Mouse (Mus musculus) adrenal gland (tissue): ENCODE data around the gene Gldc.

ENCODE experiments used
- intact Hi-C: fragments of 180-260 bp; cut with DNase I; formaldehyde crosslinking; loops from one replicate; pipeline ENCODE4 v1.15.1; 2025

Gldc gene

DNA sequence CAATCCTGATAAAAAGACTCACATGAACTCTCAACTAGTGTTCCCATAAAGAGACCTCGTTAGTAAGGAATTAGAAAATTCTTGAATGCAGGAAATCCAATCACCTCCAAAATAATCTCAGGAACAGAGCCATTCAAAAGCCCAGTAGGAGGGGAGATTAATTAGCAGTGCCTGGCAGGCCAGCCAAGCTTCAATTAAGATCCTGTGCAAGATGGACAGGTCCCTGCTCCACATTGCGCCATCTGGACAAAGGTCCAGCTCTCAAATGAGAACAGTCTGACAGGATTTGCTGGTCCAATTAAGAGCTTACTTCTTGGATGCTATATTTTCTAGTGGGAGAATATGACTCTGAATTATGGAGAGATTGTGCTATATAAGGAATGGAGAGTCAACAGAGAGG, 15.2 kb downstream of the Gldc start:
- intact Hi-C loops: no loop called here

DNA sequence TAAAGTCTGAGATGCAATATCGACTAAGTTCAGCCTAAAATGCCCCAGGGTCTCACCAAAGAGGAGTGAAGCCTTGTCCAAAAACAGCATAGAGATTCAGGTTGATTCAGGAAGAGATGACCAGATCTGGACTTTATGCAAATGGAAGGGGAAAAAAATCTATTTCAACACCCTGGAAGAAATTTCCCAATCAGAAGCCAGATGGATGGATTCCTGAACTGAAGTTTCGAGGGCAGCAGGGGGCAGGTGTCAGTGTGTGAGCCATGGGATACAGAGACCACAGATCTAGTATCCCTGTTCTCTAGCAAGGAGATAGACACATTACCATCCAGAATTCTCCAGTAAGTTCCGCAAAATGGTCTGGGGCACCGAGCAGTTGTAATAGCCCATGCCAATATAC, 17.0 kb downstream of the Gldc start:
- intact Hi-C loops: no loop called here

DNA sequence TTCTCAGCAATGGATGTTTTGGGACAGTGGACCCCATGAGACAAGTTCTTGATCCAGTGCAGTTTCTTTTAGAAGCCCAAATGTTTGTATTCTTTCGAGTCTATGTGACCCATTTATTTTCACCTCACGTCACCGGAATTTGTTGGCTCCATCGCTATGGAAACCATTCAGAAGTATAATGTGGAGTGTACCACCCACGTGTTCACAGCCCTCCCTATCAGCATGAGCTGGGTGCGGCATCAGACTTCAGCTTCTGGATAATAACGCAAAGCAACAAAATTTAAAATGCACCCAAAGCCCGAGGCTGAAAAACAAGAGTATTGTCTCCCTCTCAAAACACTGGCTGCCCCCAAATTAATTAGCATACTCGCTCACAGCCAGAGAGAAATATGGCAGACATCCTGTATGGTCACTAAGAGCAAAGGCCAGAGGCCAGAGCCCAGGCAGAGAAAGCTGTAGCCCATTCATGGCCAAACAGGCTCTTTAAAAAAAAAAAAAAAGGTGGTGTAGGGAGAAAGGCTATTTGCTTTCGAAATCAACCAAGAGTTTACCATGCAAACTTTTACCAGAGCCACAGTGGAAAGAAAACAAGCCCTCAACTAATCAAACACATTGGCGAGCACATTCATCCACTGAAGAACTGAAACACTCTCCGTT, 18.1 kb downstream of the Gldc start:
- intact Hi-C loops: no loop called here

GRCm38 (mm10) chr19:30153729-30154128, 21.5 kb downstream of the Gldc start:
- intact Hi-C loops: no loop called here

- intact Hi-C loops: no loop called here
Observed at GRCm38 (mm10) chr19:30151290-30151689, 23.9 kb downstream of the Gldc start.

DNA sequence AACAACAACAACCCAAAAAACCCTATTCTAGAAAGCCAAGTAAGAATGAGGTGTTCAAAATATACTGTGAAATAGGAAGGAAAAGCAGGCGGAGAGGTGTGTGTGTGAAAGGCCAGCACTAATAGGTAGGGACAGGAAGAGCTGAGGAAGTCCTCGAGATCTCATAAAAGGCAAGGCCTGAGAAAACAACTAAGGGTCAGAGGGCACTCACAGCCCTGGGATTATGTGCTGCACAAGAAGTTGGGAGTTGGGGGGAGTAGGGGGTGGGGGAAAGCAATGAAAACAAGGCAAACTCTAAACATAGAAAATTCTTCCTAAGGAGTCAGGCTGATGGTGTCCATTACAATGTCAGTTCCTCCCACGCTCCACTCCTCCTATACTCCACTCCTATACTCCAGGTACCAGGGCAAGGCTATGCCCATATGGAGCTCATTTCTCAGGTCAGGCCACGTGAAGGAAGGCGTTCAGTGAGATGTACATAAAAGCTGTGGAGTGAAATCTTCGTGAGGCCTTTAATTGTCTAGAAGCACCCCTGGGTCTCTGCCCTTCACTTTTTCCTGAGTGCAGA, 25.9 kb downstream of the Gldc start:
- intact Hi-C loops: no loop called here

GRCm38 (mm10) chr19:30147306-30147705, 27.9 kb downstream of the Gldc start:
- intact Hi-C loops: no loop called here

GRCm38 (mm10) chr19:30146761-30147160, 28.5 kb downstream of the Gldc start:
- intact Hi-C loops: no loop called here

GRCm38 (mm10) chr19:30145106-30145505, 30.1 kb downstream of the Gldc start:
- intact Hi-C loops: no loop called here

- intact Hi-C loops: no loop called here
Observed at GRCm38 (mm10) chr19:30136308-30136707, 38.9 kb downstream of the Gldc start.

- intact Hi-C loops: loop anchor here (5.0 to 10.0 kb wide), 2 partner anchors 153 to 301 kb away; no protein-coding TSS in a partner anchor
Observed at GRCm38 (mm10) chr19:30128177-30128576, 47.1 kb downstream of the Gldc start.

GRCm38 (mm10) chr19:30125670-30126059, 49.6 kb downstream of the Gldc start:
- intact Hi-C loops: loop anchor here (5.0 to 10.0 kb wide), 2 partner anchors 151 to 298 kb away; no protein-coding TSS in a partner anchor

GRCm38 (mm10) chr19:30124999-30125669, 50.1 kb downstream of the Gldc start:
- intact Hi-C loops: loop anchor here (5.0 to 10.0 kb wide), 2 partner anchors 150 to 298 kb away; no protein-coding TSS in a partner anchor

GRCm38 (mm10) chr19:30118344-30119312, 56.6 kb downstream of the Gldc start:
- intact Hi-C loops: no loop called here

DNA sequence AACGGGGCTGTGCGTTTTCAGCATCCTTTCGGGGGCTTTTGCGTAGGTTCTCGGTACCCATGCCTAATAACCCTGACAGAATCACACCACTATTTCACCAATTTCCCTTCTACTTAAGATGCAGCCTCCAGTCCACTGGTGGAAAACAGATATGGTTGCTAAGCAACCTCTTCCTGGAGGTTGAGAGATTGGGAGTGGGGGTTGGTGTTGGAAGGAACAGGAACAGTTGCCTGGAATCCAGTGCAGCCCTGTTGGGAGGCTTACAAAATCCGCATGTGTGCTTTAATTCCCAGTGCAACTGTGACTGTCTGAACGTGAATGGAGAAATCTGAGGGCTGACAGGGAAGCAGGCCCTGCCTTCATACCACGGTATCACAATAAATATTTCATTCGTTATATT, 57.5 kb downstream of the Gldc start:
- intact Hi-C loops: no loop called here

- intact Hi-C loops: no loop called here
Observed at GRCm38 (mm10) chr19:30117241-30117640, 58.0 kb downstream of the Gldc start.

- intact Hi-C loops: no loop called here
Observed at GRCm38 (mm10) chr19:30115606-30116005, 59.6 kb downstream of the Gldc start.

DNA sequence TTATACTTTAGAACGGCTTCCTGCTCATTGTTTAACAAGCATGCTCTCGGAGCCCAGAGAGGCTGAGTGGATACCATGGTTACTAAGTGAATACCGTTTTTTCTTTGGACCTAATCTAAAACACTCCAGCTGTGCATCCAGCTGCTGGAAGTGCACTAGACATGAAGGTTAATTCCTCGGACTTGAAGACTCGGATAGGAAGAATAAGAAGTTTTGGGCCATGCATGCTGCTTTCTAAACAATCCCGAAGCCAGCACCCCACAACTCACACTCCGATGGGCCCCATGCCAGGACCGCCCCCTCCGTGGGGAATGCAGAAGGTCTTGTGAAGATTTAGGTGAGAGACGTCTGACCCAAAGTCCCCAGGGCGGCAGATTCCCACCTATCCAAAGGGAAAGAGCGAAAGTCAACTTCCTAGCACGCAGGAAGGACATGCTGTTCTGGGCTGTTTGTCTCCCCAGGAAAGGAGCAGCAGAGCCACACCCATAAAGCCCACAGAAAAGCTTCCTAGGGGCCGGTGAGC, 60.2 kb downstream of the Gldc start:
- intact Hi-C loops: no loop called here

GRCm38 (mm10) chr19:30112961-30113688, 62.1 kb downstream of the Gldc start:
- intact Hi-C loops: no loop called here

GRCm38 (mm10) chr19:30111421-30111820, 63.8 kb downstream of the Gldc start:
- intact Hi-C loops: no loop called here
